Mouse (Mus musculus) hindlimb bud, embryonic 11.5 days (tissue): ENCODE data around the gene Mapkbp1.

Source experiments
- DNase-seq: peaks from one replicate; pipeline ENCODE4 v3.0.0-alpha.2; 2012; ENCODE audit warnings: low read depth, low spot score; ENCODE audit errors: extremely low spot score

Mapkbp1 gene

GRCm38 (mm10) chr2:120049632-120050274, 77.3 kb downstream of the Mapkbp1 start:
- no peak for DNase-seq

- DNase-seq, result no peak
Measured at GRCm38 (mm10) chr2:120051405-120051804, 78.9 kb downstream of the Mapkbp1 start.

GRCm38 (mm10) chr2:120054771-120055552, 82.5 kb downstream of the Mapkbp1 start:
- DNase-seq, result no peak

GRCm38 (mm10) chr2:120055923-120056322, 83.4 kb downstream of the Mapkbp1 start:
- no peak for DNase-seq

- no peak for DNase-seq
Measured at GRCm38 (mm10) chr2:120058818-120059217, 86.3 kb downstream of the Mapkbp1 start.

- no peak for DNase-seq
Measured at GRCm38 (mm10) chr2:120059466-120059865, 87.0 kb downstream of the Mapkbp1 start.

- no peak for DNase-seq
Measured at GRCm38 (mm10) chr2:120060190-120060589, 87.7 kb downstream of the Mapkbp1 start.

- no peak for DNase-seq
Measured at GRCm38 (mm10) chr2:120060651-120061050, 88.2 kb downstream of the Mapkbp1 start.

GRCm38 (mm10) chr2:120062248-120062647, 89.7 kb downstream of the Mapkbp1 start:
- DNase-seq, result no peak

GRCm38 (mm10) chr2:120064639-120065038, 92.1 kb downstream of the Mapkbp1 start:
- DNase-seq, result no peak

GRCm38 (mm10) chr2:120065243-120065642, 92.7 kb downstream of the Mapkbp1 start:
- no peak for DNase-seq

GRCm38 (mm10) chr2:120066224-120066623, 93.7 kb downstream of the Mapkbp1 start:
- DNase-seq, result no peak

GRCm38 (mm10) chr2:120068555-120069465, 96.3 kb downstream of the Mapkbp1 start:
- no peak for DNase-seq

- no peak for DNase-seq
Measured at GRCm38 (mm10) chr2:120069466-120069990, 97.0 kb downstream of the Mapkbp1 start.

GRCm38 (mm10) chr2:120074096-120074495, 101.6 kb downstream of the Mapkbp1 start:
- DNase-seq, result no peak

- DNase-seq, result no peak
Measured at GRCm38 (mm10) chr2:120076076-120076705, 103.7 kb downstream of the Mapkbp1 start.
